Mouse (Mus musculus) bone marrow macrophage, adult 2 months (primary cell): ENCODE results near the gene Ppp1r1b.

Experiments
- CTCF ChIP-seq: IDR thresholded peaks from 2 replicates; pipeline ENCODE4 v1.5.1; 2012; ENCODE audit warnings: low read depth, mild to moderate bottlenecking, low read length, moderate library complexity
- POLR2A ChIP-seq: IDR thresholded peaks from 2 replicates; pipeline ENCODE4 v1.6.1; 2012; ENCODE audit warnings: mild to moderate bottlenecking, low read depth, low read length, borderline replicate concordance

DNA sequence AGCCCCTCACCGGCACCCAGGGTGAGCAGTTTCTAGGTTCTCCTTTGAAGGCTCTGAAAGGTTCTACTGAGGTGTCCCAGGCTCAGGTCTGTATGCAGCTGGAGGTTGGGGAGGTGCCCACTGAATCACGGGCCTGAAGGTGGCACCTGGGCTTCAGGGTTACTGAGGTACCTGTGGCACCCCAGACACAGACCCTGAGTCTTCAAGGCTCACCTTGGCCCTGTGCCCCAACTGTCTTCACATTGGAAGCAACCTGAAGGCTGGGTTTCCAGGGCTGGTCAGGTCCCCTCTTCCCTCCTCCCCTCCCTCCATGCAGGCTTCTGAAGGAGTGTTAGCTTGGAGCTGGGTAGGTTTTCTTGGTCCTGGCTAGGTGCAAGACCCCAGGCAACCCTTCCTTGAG, 33.4 kb downstream of the Ppp1r1b start:
- TF ChIP-seq POLR2A, result no peak
- TF ChIP-seq CTCF, result no peak
